Mouse (Mus musculus): ENCODE data around the gene Gja3.
A peak's percentile ranks its signal among the peaks of the same experiment; 100 is the strongest.
"Not testable (repeated sequence)": the region's sequence is repeated elsewhere in the genome, so short reads cannot be mapped to it uniquely, and the experiment has no call there.

The Gja3 gene

GRCm38 (mm10) chr14:57034926-57035498 is 22.9 kb downstream of the Gja3 start:
- DNase-seq (ENCODE audit: low read depth, low spot score), result no peak

GRCm38 (mm10) chr14:57034135-57034534 is 23.8 kb downstream of the Gja3 start:
- DNase-seq (ENCODE audit: low read depth, low spot score), result no peak

- DNase-seq (ENCODE audit: low read depth, low spot score), result no peak
Observed at GRCm38 (mm10) chr14:57032850-57033249, 25.1 kb downstream of the Gja3 start.

- no peak for DNase-seq (ENCODE audit: low read depth, low spot score)
Observed at GRCm38 (mm10) chr14:57018436-57018835, 39.5 kb downstream of the Gja3 start.

- not testable (repeated sequence) for DNase-seq (ENCODE audit: low read depth, low spot score)
Observed at GRCm38 (mm10) chr14:57016806-57017205, 41.1 kb downstream of the Gja3 start.

- DNase-seq (ENCODE audit: low read depth, low spot score), result peak; percentile 67
Observed at GRCm38 (mm10) chr14:56988621-56989020, 69.3 kb downstream of the Gja3 start.

Measured in ES-CJ7 (cell line).